9 mouse cellular contexts compared by ENCODE assay signal in the genomic region with DNA sequence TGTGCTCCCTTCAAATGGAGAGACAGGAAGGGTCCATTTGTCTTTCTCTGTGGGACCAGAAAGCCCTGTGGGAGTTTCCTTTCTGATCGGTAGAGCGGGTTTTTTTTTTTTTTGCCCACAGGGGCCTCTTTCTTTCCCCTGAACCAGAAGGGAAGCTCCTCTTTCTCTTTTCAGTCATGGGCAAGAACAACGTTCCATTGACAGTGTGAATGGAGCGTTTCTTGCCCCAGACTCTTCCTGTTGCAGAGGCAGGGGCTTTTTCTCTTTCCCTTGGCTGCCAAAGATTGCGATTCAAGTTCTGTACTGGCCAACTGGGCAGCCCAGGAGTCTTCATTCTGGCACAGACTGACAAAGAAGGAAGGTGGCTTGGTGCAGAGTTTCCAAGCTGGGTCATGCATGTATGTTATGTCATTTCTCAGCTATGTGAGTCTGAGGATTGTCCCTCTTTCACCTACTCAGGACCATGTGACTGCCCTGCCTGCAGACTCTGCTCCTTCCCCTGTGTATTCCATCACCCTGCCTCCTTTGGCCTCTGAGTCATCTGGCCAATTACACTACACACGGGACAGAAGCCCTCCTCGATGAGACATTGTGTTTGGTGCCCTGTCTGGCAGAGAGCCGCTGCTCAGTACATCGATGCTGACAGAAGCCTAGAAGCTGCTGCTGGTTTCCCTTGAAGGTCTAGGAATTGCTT. TPM values are rescaled to one million over a fixed set of nuclear protein-coding genes. Genes with fewer than 3 reads are reported as not detected.
DNase-seq lines count a peak whose midpoint lies in the region; ATAC-seq and TF ChIP-seq lines count a peak whose summit lies in the region.
"Had no signal": no experiment of that assay in that cellular context is flagged by ENCODE, and none has a peak within 500 bp of the region (broad histone marks: within the 10 kb centered on the region; RNA-seq: fewer than 3 reads in every experiment).

No protein-coding gene starts in this region.

- H3K4me1 ChIP-seq in forebrain, postnatal 0 days (ENCODE audit: insufficient read depth) = no peaks in the 10 kb centered on the region
- H3K4me1 ChIP-seq in forebrain, embryonic 13.5 days = no peaks in the 10 kb centered on the region
- H3K4me1 ChIP-seq: limb, embryonic 13.5 days had no signal

- no peak overlapping the region for H3K4me3 ChIP-seq in forebrain, postnatal 0 days (ENCODE audit: low read depth, low read length)
- H3K4me3 ChIP-seq in forebrain, embryonic 13.5 days = no peak overlapping the region
- H3K4me3 ChIP-seq: limb, embryonic 13.5 days had no signal

- no peaks in the 10 kb centered on the region for H3K9me3 ChIP-seq in forebrain, postnatal 0 days (ENCODE audit: low read length)
- no peaks in the 10 kb centered on the region for H3K9me3 ChIP-seq in forebrain, embryonic 13.5 days (replicated peaks)
- H3K9me3 ChIP-seq: limb, embryonic 13.5 days had no signal

- no peak overlapping the region for H3K27ac ChIP-seq in forebrain, postnatal 0 days (ENCODE audit: low read depth, low read length)
- H3K27ac ChIP-seq in forebrain, embryonic 13.5 days = no peak overlapping the region
- H3K27ac ChIP-seq: limb, embryonic 13.5 days had no signal

- 57% methylated on average over 9 of the region's 9 CpGs for WGBS in forebrain, postnatal 0 days
- WGBS in forebrain, embryonic 13.5 days = 71% methylated on average over 9 of the region's 9 CpGs

- no peaks in the 10 kb centered on the region for H3K27me3 ChIP-seq in forebrain, postnatal 0 days (ENCODE audit: insufficient read depth, low read length)
- no peaks in the 10 kb centered on the region; the same call in 1 of the 2 replicates for H3K27me3 ChIP-seq in forebrain, embryonic 13.5 days
- H3K27me3 ChIP-seq: limb, embryonic 13.5 days had no signal

- TF ChIP-seq CTCF in forebrain, postnatal 0 days (IDR thresholded peaks at IDR 0.05; ENCODE audit: low read depth) = no peak

- DNase-seq in forebrain, postnatal 0 days = no peak
- DNase-seq in urinary bladder, postnatal 36 days (ENCODE audit: low spot score in 2 of 2) = peak; percentile 18 to 38
- DNase-seq in urinary bladder, postnatal 10 days (ENCODE audit: low spot score) = no peak
- peak; percentile 12 for DNase-seq in kidney, postnatal 10 days
- DNase-seq in frontal cortex, postnatal 36 days (ENCODE audit: low spot score in 2 of 2) = no peak
- no peak for DNase-seq in embryo, embryonic 10.5 days (ENCODE audit: low spot score)

- ATAC-seq in forebrain, postnatal 0 days = peak; percentile 45
- ATAC-seq in forebrain, embryonic 13.5 days = no peak; the same call in 1 of the 2 replicates
- ATAC-seq in monocyte, adult 5-6 weeks (replicated peaks; ENCODE audit: insufficient number of reproducible peaks, low FRiP score, low TSS enrichment, poor library complexity, severe bottlenecking) = no peak

- H3K4me2 ChIP-seq in forebrain, postnatal 0 days (ENCODE audit: low read depth) = no peak overlapping the region
- H3K4me2 ChIP-seq in forebrain, embryonic 13.5 days = no peak overlapping the region
- H3K4me2 ChIP-seq: limb, embryonic 13.5 days had no signal

- no peak overlapping the region for H3K9ac ChIP-seq in forebrain, postnatal 0 days
- no peak overlapping the region for H3K9ac ChIP-seq in forebrain, embryonic 13.5 days
- H3K9ac ChIP-seq: limb, embryonic 13.5 days had no signal

- H3K36me3 ChIP-seq in forebrain, postnatal 0 days (ENCODE audit: insufficient read depth) = no peaks in the 10 kb centered on the region
- no peaks in the 10 kb centered on the region for H3K36me3 ChIP-seq in forebrain, embryonic 13.5 days (ENCODE audit: poor library complexity, severe bottlenecking)
- H3K36me3 ChIP-seq: limb, embryonic 13.5 days had no signal

RNA-seq across cellular contexts. Expression of gene Agfg1, which starts 7.6 kb away (rescaled TPM):
- 104 and 114 TPM in 2 replicates for total RNA-seq in forebrain, postnatal 0 days (2014; rRNA removed)
- polyA plus RNA-seq in forebrain, postnatal 0 days (2015; fragmentation: Nextera tagmentation; extraction: Ambion mirVana) = 19.4 and 22.2 TPM in 2 replicates
- polyA plus RNA-seq in forebrain, embryonic 13.5 days (2015; fragmentation: Nextera tagmentation; extraction: Ambion mirVana) = 28.6 and 31.7 TPM in 2 replicates
- 48.1 to 56.6 TPM (median 55.5 TPM) in 3 replicates for total RNA-seq in monocyte, adult 5-6 weeks (2017)

Comparison
In these comparisons a context has a peak if more than half of its experiments do, and no peak if none do; other contexts are left out.
1. DNase-seq: peak in urinary bladder, postnatal 36 days (2 of 2) and kidney, postnatal 10 days (single experiment); none in forebrain, postnatal 0 days (single experiment), urinary bladder, postnatal 10 days (single experiment), frontal cortex, postnatal 36 days (0 of 2) and embryo, embryonic 10.5 days (single experiment).